Mouse (Mus musculus) thymus, postnatal 10 days (tissue): ENCODE results near the gene Ebi3.

Experiments used
- DNase-seq, 2 experiments: peaks; one replicate each; pipeline ENCODE4 v3.0.0; 2021; ENCODE audit warnings: low spot score in 2 of 2

Ebi3 gene

GRCm38 (mm10) chr17:55958918-55959728 lies 6.7 kb downstream of the Ebi3 start, which contains the start of gene Yju2:
Gene Yju2, plus strand, starts transcription at chr17:55959099.
- DNase-seq: peak; percentile 86 to 90

DNA sequence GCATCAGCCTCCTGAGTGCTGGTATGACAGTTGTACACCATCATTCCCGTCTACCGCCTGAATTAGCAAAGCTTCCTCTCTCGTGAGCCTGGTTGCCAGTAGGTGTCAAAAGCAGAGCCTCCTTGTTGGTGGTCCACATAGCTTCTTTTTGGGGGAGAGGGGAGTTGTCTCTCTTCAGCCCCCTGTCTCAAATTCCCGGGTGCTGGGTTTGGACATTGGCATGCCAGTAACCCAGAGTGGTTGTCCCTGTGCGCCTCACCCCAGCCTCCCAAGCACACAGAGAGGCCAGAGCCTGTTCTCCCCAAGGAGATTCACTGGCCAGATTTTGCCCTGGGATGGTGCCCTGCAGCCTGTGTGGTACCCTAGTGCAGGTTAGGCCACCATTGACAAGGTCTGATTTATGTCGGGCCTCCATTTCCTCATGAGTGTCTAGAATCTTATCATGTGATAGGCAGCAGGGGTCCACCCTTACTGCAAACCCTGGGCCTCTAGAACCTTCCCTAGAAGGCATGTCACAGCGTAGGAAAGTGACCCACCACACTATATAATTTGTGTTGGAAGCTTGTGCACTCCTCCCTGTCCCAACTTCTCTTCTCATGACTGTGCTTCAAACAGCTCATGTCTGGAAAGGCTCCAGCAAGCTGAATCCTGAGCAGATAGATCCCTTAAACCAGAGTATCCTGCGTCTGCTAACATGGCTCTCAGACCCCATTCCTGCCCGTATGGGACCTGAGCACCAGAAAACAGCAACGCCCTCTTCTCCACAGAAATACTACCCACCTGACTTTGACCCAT lies 7.7 kb downstream of the Ebi3 start:
- peak in 1 of 2 experiments; percentile 5 for DNase-seq

DNA sequence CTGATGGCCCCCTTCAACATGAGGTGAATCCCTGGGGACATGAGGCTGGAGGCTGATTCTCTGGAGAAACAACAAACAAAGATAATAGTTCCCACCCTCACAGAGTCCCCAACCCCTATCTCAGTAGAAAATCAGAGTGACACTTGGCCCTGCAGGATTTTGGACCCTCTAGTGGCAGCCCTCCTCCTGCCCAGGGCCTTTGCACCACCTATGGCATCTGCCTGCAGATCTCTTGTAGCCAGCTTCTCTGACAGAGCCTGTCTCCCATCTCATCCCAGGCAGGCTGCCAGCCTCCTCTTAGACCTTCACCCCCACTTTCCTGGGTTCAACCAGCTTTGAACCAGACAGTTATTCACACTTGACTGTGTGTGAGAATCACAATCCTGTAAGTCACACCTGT lies 8.4 kb downstream of the Ebi3 start:
- no peak for DNase-seq

GRCm38 (mm10) chr17:55961631-55962030 lies 9.2 kb downstream of the Ebi3 start:
- no peak for DNase-seq

DNA sequence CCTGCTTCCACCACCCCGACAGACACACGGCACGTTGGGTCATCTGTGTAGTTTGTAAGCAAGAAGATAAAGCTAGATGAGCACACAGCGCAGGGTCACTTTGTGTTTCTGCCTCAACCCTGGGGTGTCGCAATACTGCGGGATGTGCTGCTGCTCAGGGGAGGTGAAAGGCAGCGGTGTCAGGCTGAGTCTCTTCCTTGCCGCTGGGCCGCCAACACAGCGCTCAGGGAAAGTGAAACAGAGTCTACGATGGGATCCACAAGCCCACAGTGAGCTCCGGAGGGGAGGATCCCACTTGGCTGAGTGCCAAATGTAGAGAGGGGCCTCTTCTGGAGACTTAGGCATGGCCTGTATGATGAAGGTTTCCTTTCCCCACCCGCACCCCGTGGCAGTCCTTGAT lies 10.7 kb downstream of the Ebi3 start:
- DNase-seq: no peak

DNA sequence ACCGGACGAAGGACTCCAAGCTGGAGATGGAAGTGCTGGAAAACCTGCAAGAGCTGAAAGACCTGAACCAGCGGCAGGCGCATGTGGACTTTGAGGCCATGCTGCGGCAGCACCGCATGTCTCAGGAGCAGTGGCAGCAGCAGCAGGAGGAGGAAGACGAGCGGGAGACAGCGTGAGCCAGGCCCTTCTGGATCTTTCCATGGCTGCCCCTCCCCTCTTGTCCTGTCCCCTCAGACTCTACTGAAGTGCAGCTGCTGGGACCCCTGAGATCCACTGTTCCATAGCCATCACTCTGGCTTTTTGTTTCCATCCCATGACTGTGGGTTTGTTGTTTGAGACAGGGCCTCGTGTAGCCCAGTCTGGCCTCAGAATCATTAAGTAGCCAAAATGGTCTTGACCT lies 12.1 kb downstream of the Ebi3 start:
- DNase-seq: no peak

GRCm38 (mm10) chr17:55964996-55965395 lies 12.6 kb downstream of the Ebi3 start:
- DNase-seq: no peak

GRCm38 (mm10) chr17:55967186-55967585 lies 14.7 kb downstream of the Ebi3 start:
- no peak for DNase-seq

- DNase-seq: no peak
Measured at GRCm38 (mm10) chr17:55968210-55968609, 15.8 kb downstream of the Ebi3 start.

DNA sequence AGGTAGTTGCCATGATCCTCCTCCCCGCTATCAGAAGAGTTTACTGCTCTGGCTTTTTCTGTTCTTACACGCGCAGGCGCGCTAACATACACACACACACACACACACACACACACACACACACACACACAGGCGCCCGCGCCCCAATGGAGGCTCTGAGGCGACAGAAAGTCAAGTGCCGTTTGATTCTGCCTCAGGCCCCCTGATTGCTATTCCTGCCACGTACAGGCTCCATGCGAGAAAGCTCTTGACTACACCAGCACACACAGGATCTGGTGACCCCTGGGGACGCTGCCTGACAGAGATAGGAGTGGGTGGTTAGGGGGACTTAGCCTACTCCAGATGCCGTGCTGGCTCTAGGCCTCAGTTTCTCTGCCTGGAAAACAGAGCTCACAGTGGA lies 17.1 kb downstream of the Ebi3 start:
- no peak for DNase-seq

DNA sequence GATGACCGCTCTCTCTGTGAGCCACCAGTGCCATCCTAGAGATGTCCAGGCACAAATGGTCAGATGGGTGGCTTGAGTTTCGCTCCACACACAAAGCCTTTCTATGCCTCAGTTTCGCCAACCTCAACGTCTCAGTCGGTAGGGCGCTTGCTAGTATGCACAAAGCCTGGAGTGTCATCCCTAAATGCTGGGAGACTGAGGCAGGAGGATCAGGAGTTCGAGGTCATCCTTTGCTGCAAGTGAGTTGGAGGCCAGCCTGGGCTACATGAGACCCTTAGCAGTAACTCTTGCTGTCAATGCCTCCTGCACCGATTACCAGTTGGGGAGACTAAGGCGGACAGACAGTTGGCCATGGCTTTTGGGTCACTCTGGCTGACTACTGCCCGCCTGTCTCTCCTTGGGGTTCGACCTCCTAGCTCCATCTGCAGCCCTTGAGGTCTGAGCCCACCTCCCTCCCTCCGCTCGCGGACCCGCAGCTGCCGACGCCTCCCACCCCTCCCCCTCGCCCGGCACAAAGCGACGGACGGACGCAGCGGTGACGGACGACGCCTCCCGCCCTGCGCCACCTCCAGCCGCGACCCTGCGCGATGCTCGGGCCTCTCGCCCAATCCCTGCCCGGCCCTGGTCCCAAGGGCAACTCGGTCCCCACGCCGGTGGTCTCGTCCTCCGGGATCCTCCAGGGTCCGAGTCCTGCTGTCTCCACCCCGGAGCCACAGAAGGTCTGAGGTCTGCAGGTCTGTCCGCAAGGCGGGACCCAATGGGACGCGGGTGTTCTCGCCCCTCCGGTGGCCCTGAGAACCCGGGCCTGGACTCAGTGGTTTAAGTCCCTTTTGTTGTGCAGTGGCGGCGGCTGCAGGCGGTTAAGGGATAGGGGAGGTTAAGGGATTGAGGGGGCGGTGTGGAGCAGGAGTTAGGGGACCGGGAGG lies 17.8 kb downstream of the Ebi3 start, which contains the start of gene Shd:
TSS of gene Shd (plus strand) at position 502 of the 926 bp plus-strand sequence.
- no peak for DNase-seq

GRCm38 (mm10) chr17:55971453-55971852 lies 19.0 kb downstream of the Ebi3 start:
- no peak for DNase-seq

DNA sequence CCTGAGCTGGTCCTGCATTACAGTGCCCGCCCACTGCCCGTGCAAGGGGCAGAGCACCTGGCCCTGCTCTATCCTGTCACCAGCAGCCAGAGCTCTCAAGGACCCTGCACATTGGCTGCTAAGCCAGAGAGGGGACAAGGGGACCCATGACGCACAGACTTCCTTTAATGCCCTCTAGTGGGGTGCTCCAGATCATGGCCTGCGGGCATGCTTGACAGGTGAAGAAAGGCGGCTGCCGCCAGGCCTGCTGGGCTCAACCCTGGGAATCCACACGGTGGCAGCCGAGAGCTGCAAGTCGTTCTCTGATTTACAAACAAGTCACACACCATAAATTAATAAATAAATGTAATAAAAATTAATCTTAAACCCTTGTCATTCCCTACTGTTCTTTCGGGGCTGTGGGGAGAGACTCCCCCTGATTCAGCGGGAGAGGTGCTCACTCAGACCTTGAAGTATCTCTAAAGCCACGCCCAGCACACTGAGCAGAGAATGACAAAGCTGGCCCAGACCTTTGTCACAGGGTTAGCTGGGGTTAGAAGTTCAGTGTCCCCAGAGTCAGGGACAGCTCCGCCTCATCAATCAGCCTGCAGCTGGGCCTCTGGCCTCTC lies 23.9 kb downstream of the Ebi3 start:
- DNase-seq: peak; percentile 60 to 74

GRCm38 (mm10) chr17:55977301-55977700 lies 24.9 kb downstream of the Ebi3 start:
- DNase-seq: no peak

- peak in 1 of 2 experiments; percentile 41 for DNase-seq
Measured at GRCm38 (mm10) chr17:55986030-55986961, 33.9 kb downstream of the Ebi3 start, which contains the start of gene Fsd1. Gene Fsd1, plus strand, starts transcription at chr17:55986509.

DNA sequence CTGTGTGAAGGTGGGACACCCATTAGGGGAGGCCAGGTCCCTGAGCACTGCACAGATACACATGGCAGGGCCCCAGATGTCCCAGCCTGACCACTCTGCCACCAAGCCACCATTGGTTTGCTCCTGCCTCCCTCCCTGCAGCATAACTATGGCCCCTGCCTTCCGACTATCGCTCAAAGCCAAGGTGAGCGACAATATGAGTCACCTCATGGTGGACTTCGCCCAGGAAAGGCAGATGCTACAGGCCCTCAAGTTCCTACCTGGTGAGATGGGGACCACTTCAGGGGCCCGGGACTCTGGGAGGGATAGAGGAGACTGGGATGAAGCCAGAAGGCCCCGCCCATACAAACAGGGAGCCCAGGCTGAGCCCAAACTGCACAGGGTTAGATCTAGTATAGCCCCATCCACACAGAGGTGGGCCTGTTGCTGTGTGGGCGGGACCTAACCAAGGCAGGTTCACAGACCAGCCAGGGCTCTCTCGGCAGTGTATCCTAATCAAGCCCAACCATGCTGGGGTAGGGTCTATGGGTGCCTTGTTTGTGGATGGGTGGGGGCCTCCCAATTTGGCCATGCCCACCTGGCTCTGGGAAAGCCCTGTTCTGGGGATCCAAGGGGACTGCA lies 37.9 kb downstream of the Ebi3 start:
- no peak for DNase-seq

DNA sequence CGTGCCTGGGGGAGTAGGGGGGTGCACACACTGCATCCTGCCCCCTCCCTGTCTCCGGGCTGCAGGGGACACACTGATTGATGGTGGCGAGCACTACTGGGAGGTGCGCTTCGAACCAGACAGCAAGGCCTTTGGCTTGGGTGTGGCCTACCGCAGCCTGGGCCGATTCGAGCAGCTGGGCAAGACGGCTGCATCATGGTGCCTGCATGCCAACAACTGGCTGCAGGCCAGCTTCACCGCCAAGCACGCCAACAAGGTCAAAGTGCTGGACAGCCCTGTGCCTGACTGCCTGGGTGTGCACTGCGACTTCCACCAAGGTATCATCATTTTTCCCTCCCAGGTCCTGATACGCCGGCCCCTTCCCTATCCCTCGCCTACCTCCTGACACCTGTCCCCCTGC lies 43.6 kb downstream of the Ebi3 start:
- DNase-seq: no peak

DNA sequence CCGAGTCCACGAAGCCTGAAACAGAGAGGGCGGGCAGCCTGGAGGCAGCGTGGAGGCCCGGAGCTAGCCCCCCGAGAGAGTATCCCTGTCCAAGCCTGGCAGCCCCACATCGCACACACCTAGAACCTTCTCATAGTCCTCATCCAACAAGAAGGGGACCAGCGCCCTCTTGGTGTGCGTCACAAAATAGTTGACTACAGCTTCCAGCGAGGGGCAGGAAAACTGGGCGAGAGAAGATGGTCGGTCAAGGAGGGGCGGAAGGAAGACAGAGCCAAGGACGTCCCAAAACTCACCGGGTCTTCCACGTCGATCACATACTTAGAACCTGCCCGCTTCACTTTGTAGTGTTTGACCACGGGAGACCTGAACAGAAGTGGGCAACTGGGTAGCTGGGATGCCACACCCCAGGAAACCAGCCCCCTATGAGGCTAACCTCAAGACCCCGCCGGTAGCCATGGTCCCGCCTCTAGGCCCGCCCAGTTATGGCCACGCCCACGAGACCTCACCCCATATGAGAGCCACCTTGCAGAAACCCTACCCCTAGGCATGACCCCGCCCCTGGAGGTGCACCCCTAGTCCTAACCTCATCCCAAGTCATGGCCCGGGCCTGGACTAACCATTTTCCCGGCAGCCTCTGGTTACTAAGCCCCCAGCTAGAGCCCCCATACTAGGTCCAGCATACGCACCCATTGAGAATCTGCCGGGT lies 47.5 kb downstream of the Ebi3 start:
- DNase-seq: no peak

GRCm38 (mm10) chr17:56003000-56003399 lies 50.6 kb downstream of the Ebi3 start:
- DNase-seq: no peak
